Mouse (Mus musculus): ENCODE data around the gene Slc24a3. TPM values are rescaled to one million over a fixed set of nuclear protein-coding genes. Genes with fewer than 3 reads are reported as not detected.

Gene Slc24a3
- polyA plus RNA-seq, 1 experiment from 2014 or later = 1.3 TPM

DNA sequence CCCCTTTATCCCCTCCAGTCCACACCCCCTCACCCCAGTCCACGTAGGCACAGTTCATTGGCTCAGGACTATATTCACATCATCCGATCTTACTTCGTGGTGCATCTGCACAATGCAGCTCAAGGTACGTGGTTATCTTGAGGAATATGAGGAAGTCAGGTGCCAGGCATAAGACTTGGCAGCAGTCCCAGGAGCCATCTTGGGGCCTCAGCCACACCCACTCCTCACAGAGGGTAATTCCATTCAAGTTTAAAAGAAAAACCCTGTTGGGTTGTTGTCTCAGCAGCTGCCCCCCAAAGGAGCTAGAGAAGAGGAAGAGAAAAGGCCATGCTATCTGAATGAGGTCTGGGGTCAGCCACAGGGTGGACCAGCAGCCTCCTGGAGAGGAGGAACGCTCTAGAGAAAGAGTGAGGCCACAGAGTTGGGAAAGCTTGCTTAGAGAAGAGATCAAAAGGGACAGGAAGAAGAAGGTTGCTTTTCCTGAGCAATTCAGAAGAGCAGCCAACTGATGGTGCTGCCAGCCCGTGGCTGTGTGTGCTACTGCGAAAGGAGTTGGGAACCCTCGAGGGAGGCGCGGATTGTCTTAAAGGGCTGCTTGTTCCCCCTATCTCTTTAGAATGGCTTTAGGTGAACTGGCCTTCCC lies 523.9 kb downstream of the Slc24a3 start:
- Histone ChIP-seq H3K4me3 (ENCODE audit: low read length) (no peak overlapping the region), H3K9me3 (ENCODE audit: control insufficient read depth, low read length) (no peaks in the 10 kb centered on the region), H3K27ac (ENCODE audit: low read length) (no peak overlapping the region), H3K9ac (ENCODE audit: low read length) (no peak overlapping the region), H3K4me1 (replicated peaks; ENCODE audit: control insufficient read depth, insufficient read depth, low read length) (peaks cover 9% of the 10 kb centered on the region), H3K36me3 (ENCODE audit: control insufficient read depth, insufficient read depth, low read length) (no peaks in the 10 kb centered on the region), H3K4me2 (ENCODE audit: low read depth, low read length) (no peak overlapping the region), H3K27me3 (ENCODE audit: control insufficient read depth, insufficient read depth, low read depth, low read length) (no peaks in the 10 kb centered on the region)
- 79% methylated on average over 10 of the region's 10 CpGs for WGBS
- no peak for ATAC-seq (ENCODE audit: low read depth)

Data from lung, embryonic 16.5 days (tissue).